Comparison of ENCODE assay signal across 17 mouse cellular contexts in genomic region chr2:116042447-116042846, GRCm38 (mm10). TPM values are rescaled to one million over a fixed set of nuclear protein-coding genes. Genes with fewer than 3 reads are reported as not detected.
DNase-seq lines count a peak whose midpoint lies in the region; ATAC-seq lines count a peak whose summit lies in the region.
"Had no signal": no experiment of that assay in that cellular context is flagged by ENCODE, and none has a peak within 500 bp of the region (broad histone marks: within the 10 kb centered on the region; RNA-seq: fewer than 3 reads in every experiment).

No protein-coding gene starts in this region.

- no peak overlapping the region for H3K4me2 ChIP-seq in intestine, embryonic 14.5 days (ENCODE audit: low read length)
- H3K4me2 ChIP-seq in intestine, embryonic 16.5 days (ENCODE audit: low read depth, low read length): no peak overlapping the region
- peak overlapping the region; percentile 27 for H3K4me2 ChIP-seq in forebrain, embryonic 14.5 days (ENCODE audit: low read length)
- peak overlapping the region; percentile 42 for H3K4me2 ChIP-seq in hindbrain, embryonic 16.5 days (ENCODE audit: low read length)
- H3K4me2 ChIP-seq in neural tube, embryonic 14.5 days (ENCODE audit: low read depth, low read length): peak overlapping the region; percentile 9; the same call in 1 of the 2 replicates
- H3K4me2 ChIP-seq in heart, embryonic 12.5 days: no peak overlapping the region
- H3K4me2 ChIP-seq: limb, embryonic 15.5 days had no signal

- 71% methylated on average over 9 of the region's 9 CpGs for WGBS in intestine, embryonic 14.5 days
- WGBS in intestine, embryonic 16.5 days: 68% methylated on average over 9 of the region's 9 CpGs
- WGBS in forebrain, embryonic 14.5 days: 31% methylated on average over 9 of the region's 9 CpGs
- WGBS in hindbrain, embryonic 16.5 days: 56% methylated on average over 9 of the region's 9 CpGs
- 42% methylated on average over 9 of the region's 9 CpGs for WGBS in neural tube, embryonic 14.5 days
- WGBS in heart, embryonic 12.5 days: 62% methylated on average over 9 of the region's 9 CpGs

- peaks cover 54% of the 10 kb centered on the region for H3K36me3 ChIP-seq in intestine, embryonic 14.5 days (ENCODE audit: control insufficient read depth, insufficient read depth, low read length)
- H3K36me3 ChIP-seq in intestine, embryonic 16.5 days (ENCODE audit: control insufficient read depth, insufficient read depth, low read length): no peaks in the 10 kb centered on the region
- peaks cover 38% of the 10 kb centered on the region for H3K36me3 ChIP-seq in forebrain, embryonic 14.5 days (ENCODE audit: control insufficient read depth, insufficient read depth, low read length)
- peaks cover 1% of the 10 kb centered on the region; the same call in 1 of the 2 replicates for H3K36me3 ChIP-seq in hindbrain, embryonic 16.5 days (ENCODE audit: control insufficient read depth, insufficient read depth, low read length)
- no peaks in the 10 kb centered on the region for H3K36me3 ChIP-seq in neural tube, embryonic 14.5 days (ENCODE audit: control insufficient read depth, insufficient read depth, low read length)
- H3K36me3 ChIP-seq in heart, embryonic 12.5 days: peaks cover 48% of the 10 kb centered on the region
- H3K36me3 ChIP-seq: limb, embryonic 15.5 days had no signal

- ATAC-seq in intestine, embryonic 14.5 days (replicated peaks; ENCODE audit: low FRiP score, low TSS enrichment, low read depth): no peak
- ATAC-seq in intestine, embryonic 16.5 days: no peak
- ATAC-seq in forebrain, embryonic 14.5 days: peak; percentile 67
- no peak for ATAC-seq in hindbrain, embryonic 16.5 days
- peak; percentile 52; the same call in 1 of the 2 replicates for ATAC-seq in neural tube, embryonic 14.5 days (ENCODE audit: low read depth)
- no peak for ATAC-seq in heart, embryonic 12.5 days (ENCODE audit: insufficient number of reproducible peaks, low FRiP score)
- ATAC-seq: lung, postnatal 0 days had no signal

- H3K27ac ChIP-seq in intestine, embryonic 14.5 days (ENCODE audit: low read depth): no peak overlapping the region
- no peak overlapping the region for H3K27ac ChIP-seq in intestine, embryonic 16.5 days (ENCODE audit: low read length)
- H3K27ac ChIP-seq in forebrain, embryonic 14.5 days (ENCODE audit: low read depth, low read length): peak overlapping the region; percentile 79
- no peak overlapping the region; the same call in 1 of the 2 replicates for H3K27ac ChIP-seq in hindbrain, embryonic 16.5 days (ENCODE audit: low read depth, low read length)
- H3K27ac ChIP-seq in neural tube, embryonic 14.5 days (ENCODE audit: low read depth, low read length): no peak overlapping the region
- H3K27ac ChIP-seq in heart, embryonic 12.5 days (ENCODE audit: poor library complexity, severe bottlenecking): no peak overlapping the region
- H3K27ac ChIP-seq: embryonic facial prominence, embryonic 10.5 days; gastrocnemius, adult 2 months; limb, embryonic 15.5 days had no signal

- H3K27me3 ChIP-seq in intestine, embryonic 14.5 days (replicated peaks; ENCODE audit: control insufficient read depth, insufficient read depth, low read length): no peaks in the 10 kb centered on the region
- no peaks in the 10 kb centered on the region for H3K27me3 ChIP-seq in intestine, embryonic 16.5 days (replicated peaks; ENCODE audit: control insufficient read depth, insufficient read depth, low read length)
- H3K27me3 ChIP-seq in forebrain, embryonic 14.5 days (replicated peaks; ENCODE audit: control insufficient read depth, insufficient read depth, low read length): no peaks in the 10 kb centered on the region
- no peaks in the 10 kb centered on the region for H3K27me3 ChIP-seq in hindbrain, embryonic 16.5 days (replicated peaks; ENCODE audit: control insufficient read depth, insufficient read depth, low read length)
- H3K27me3 ChIP-seq in neural tube, embryonic 14.5 days (ENCODE audit: control insufficient read depth, insufficient read depth, low read length): no peaks in the 10 kb centered on the region
- H3K27me3 ChIP-seq in heart, embryonic 12.5 days (replicated peaks): no peaks in the 10 kb centered on the region

- H3K4me1 ChIP-seq in intestine, embryonic 14.5 days (replicated peaks; ENCODE audit: control insufficient read depth, insufficient read depth, low read length): peaks cover 6% of the 10 kb centered on the region
- no peaks in the 10 kb centered on the region for H3K4me1 ChIP-seq in intestine, embryonic 16.5 days (ENCODE audit: control insufficient read depth, insufficient read depth, low read length)
- peaks cover 46% of the 10 kb centered on the region for H3K4me1 ChIP-seq in forebrain, embryonic 14.5 days (ENCODE audit: control insufficient read depth, insufficient read depth, low read length)
- peaks cover 12% of the 10 kb centered on the region for H3K4me1 ChIP-seq in hindbrain, embryonic 16.5 days (ENCODE audit: control insufficient read depth, insufficient read depth, low read depth, low read length)
- peaks cover 24% of the 10 kb centered on the region for H3K4me1 ChIP-seq in neural tube, embryonic 14.5 days (ENCODE audit: control insufficient read depth, insufficient read depth, low read length)
- peaks cover 26% of the 10 kb centered on the region for H3K4me1 ChIP-seq in heart, embryonic 12.5 days (replicated peaks)
- H3K4me1 ChIP-seq: limb, embryonic 15.5 days had no signal

- H3K9me3 ChIP-seq in intestine, embryonic 14.5 days (ENCODE audit: control insufficient read depth, low read length): no peaks in the 10 kb centered on the region
- H3K9me3 ChIP-seq in intestine, embryonic 16.5 days (ENCODE audit: control insufficient read depth, low read length): no peaks in the 10 kb centered on the region
- no peaks in the 10 kb centered on the region for H3K9me3 ChIP-seq in forebrain, embryonic 14.5 days (replicated peaks; ENCODE audit: control insufficient read depth, low read length)
- no peaks in the 10 kb centered on the region for H3K9me3 ChIP-seq in hindbrain, embryonic 16.5 days (ENCODE audit: control insufficient read depth, low read length)
- no peaks in the 10 kb centered on the region for H3K9me3 ChIP-seq in neural tube, embryonic 14.5 days (ENCODE audit: control insufficient read depth, low read length)
- no peaks in the 10 kb centered on the region for H3K9me3 ChIP-seq in heart, embryonic 12.5 days (replicated peaks)
- H3K9me3 ChIP-seq: embryonic facial prominence, embryonic 10.5 days; limb, embryonic 15.5 days had no signal

- H3K4me3 ChIP-seq in intestine, embryonic 14.5 days (ENCODE audit: low read depth, low read length): no peak overlapping the region
- H3K4me3 ChIP-seq in intestine, embryonic 16.5 days (ENCODE audit: low read length): no peak overlapping the region
- H3K4me3 ChIP-seq in forebrain, embryonic 14.5 days (ENCODE audit: low read depth, low read length): no peak overlapping the region
- H3K4me3 ChIP-seq in hindbrain, embryonic 16.5 days (ENCODE audit: low read length): no peak overlapping the region
- H3K4me3 ChIP-seq in neural tube, embryonic 14.5 days (ENCODE audit: low read depth, low read length): no peak overlapping the region
- no peak overlapping the region for H3K4me3 ChIP-seq in heart, embryonic 12.5 days
- H3K4me3 ChIP-seq: embryonic facial prominence, embryonic 10.5 days; gastrocnemius, adult 2 months; limb, embryonic 15.5 days had no signal

- H3K9ac ChIP-seq in intestine, embryonic 14.5 days (ENCODE audit: low read length): no peak overlapping the region
- no peak overlapping the region for H3K9ac ChIP-seq in intestine, embryonic 16.5 days (ENCODE audit: low read depth, low read length)
- peak overlapping the region; percentile 45; the same call in 1 of the 2 replicates for H3K9ac ChIP-seq in forebrain, embryonic 14.5 days (ENCODE audit: low read length)
- H3K9ac ChIP-seq in hindbrain, embryonic 16.5 days (ENCODE audit: low read depth, low read length): no peak overlapping the region
- no peak overlapping the region for H3K9ac ChIP-seq in neural tube, embryonic 14.5 days (replicated peaks; ENCODE audit: low read depth, low read length)
- no peak overlapping the region for H3K9ac ChIP-seq in heart, embryonic 12.5 days
- H3K9ac ChIP-seq: limb, embryonic 15.5 days had no signal

- DNase-seq in intestine, embryonic 14.5 days (ENCODE audit: low spot score): peak; percentile 44
- peak; percentile 73 for DNase-seq in forebrain, embryonic 14.5 days (ENCODE audit: low spot score)
- no peak for DNase-seq in spleen, adult 12 weeks (ENCODE audit: low spot score)
- DNase-seq: cerebellum, adult 2 months; gastrocnemius, adult 2 months; heart, postnatal 4 days; kidney, adult 2 months; kidney, postnatal 10 days; right cerebral cortex, adult 18-20 months; thymus, postnatal 25 days had no signal

RNA-seq across cellular contexts. Expression of gene Meis2, which starts 23.2 kb away (rescaled TPM):
- polyA plus RNA-seq in intestine, embryonic 14.5 days (2014; fragmentation: Nextera tagmentation; extraction: Ambion mirVana): 67.3 and 73.2 TPM in 2 replicates
- polyA plus RNA-seq in intestine, embryonic 16.5 days (2015; fragmentation: Nextera tagmentation; extraction: Ambion mirVana): 25.7 and 26.8 TPM in 2 replicates
- polyA plus RNA-seq in forebrain, embryonic 14.5 days (2014; fragmentation: Nextera tagmentation; extraction: Ambion mirVana): 99.1 and 114 TPM in 2 replicates
- polyA plus RNA-seq in hindbrain, embryonic 16.5 days (2015; fragmentation: Nextera tagmentation; extraction: Ambion mirVana): 128 and 131 TPM in 2 replicates
- 102 and 117 TPM in 2 replicates for polyA plus RNA-seq in neural tube, embryonic 14.5 days (2014; fragmentation: Nextera tagmentation; extraction: Ambion mirVana)
- polyA plus RNA-seq in heart, embryonic 12.5 days (2016; fragmentation: Nextera tagmentation; extraction: Ambion mirVana): 49.9 and 52.9 TPM in 2 replicates

Comparison
In these comparisons a context has a peak if more than half of its experiments do, and no peak if none do; other contexts are left out.
1. ATAC-seq: peak in forebrain, embryonic 14.5 days (single experiment) and neural tube, embryonic 14.5 days (single experiment); none in intestine, embryonic 14.5 days (single experiment), intestine, embryonic 16.5 days (single experiment), hindbrain, embryonic 16.5 days (single experiment) and heart, embryonic 12.5 days (single experiment).
2. H3K4me2 ChIP-seq: peak in forebrain, embryonic 14.5 days (single experiment), hindbrain, embryonic 16.5 days (single experiment) and neural tube, embryonic 14.5 days (single experiment); none in intestine, embryonic 14.5 days (single experiment), intestine, embryonic 16.5 days (single experiment) and heart, embryonic 12.5 days (single experiment).